7 mouse cellular contexts compared by ENCODE assay signal in genomic region chr2:150217600-150218362, GRCm38 (mm10). TPM values are rescaled to one million over a fixed set of nuclear protein-coding genes. Genes with fewer than 3 reads are reported as not detected.
DNase-seq lines count a peak whose midpoint lies in the region; ATAC-seq and TF ChIP-seq lines count a peak whose summit lies in the region.
"Not testable (repeated sequence)": the region's sequence is repeated elsewhere in the genome, so short reads cannot be mapped to it uniquely, and the experiment has no call there.

Gene Zfp937 (plus strand): TSS chr2:150218073.

- 0 out of 2 replicates have a peak within 1 kb of the TSS, but pooled peaks have one; percentile 48 for H3K27ac ChIP-seq in embryonic facial prominence, embryonic 14.5 days (replicated peaks; ENCODE audit: low read depth, low read length)
- H3K27ac ChIP-seq in kidney, adult 2 months (ENCODE audit: insufficient read depth, low read depth, low read length); midbrain, embryonic 11.5 days (ENCODE audit: low read depth, low read length): not testable (repeated sequence)
- peak within 1 kb of the TSS; percentile 72; the same call in 1 of the 2 replicates for H3K27ac ChIP-seq in limb, embryonic 10.5 days

- WGBS in embryonic facial prominence, embryonic 14.5 days, result 1% methylated on average over 12 of the region's 15 CpGs
- WGBS in kidney, adult 2 months, result 1% methylated on average over 15 of the region's 15 CpGs
- WGBS in limb, embryonic 10.5 days, result 2% methylated on average over 15 of the region's 15 CpGs
- WGBS in midbrain, embryonic 11.5 days, result under 1% methylated on average over 15 of the region's 15 CpGs

- not testable (repeated sequence) for TF ChIP-seq CTCF in kidney, adult 2 months (conservative IDR thresholded peaks at IDR 0.05; ENCODE audit: insufficient read depth, insufficient read length, low read depth, low read length)

- ATAC-seq in embryonic facial prominence, embryonic 14.5 days (ENCODE audit: low read depth), result peak; percentile 99
- ATAC-seq in midbrain, embryonic 11.5 days (ENCODE audit: low FRiP score), result peak; percentile 100

- H3K9me3 ChIP-seq in embryonic facial prominence, embryonic 14.5 days (ENCODE audit: control insufficient read depth, low read length); limb, embryonic 10.5 days (replicated peaks); midbrain, embryonic 11.5 days (ENCODE audit: control insufficient read depth, low read length): not testable (repeated sequence)

- H3K4me2 ChIP-seq in embryonic facial prominence, embryonic 14.5 days (ENCODE audit: low read depth, low read length), result peak within 1 kb of the TSS; percentile 44
- H3K4me2 ChIP-seq in midbrain, embryonic 11.5 days, result peak within 1 kb of the TSS; percentile 38

- peak within 1 kb of the TSS; percentile 57 for H3K9ac ChIP-seq in embryonic facial prominence, embryonic 14.5 days (ENCODE audit: low read depth, low read length)
- H3K9ac ChIP-seq in midbrain, embryonic 11.5 days (ENCODE audit: low read length), result peak within 1 kb of the TSS; percentile 47

- H3K4me1 ChIP-seq in embryonic facial prominence, embryonic 14.5 days (ENCODE audit: control insufficient read depth, insufficient read depth, low read length); kidney, adult 2 months (ENCODE audit: control insufficient read depth, insufficient read depth, low read length); limb, embryonic 10.5 days; midbrain, embryonic 11.5 days (ENCODE audit: control insufficient read depth, insufficient read depth, low read length): not testable (repeated sequence)

- peak; percentile 85 for DNase-seq in adrenal gland, postnatal 14 days
- DNase-seq in embryonic facial prominence, embryonic 14.5 days (ENCODE audit: low spot score), result peak; percentile 59
- peak; percentile 85 for DNase-seq in heart, adult 8-10 months (ENCODE audit: low spot score)
- DNase-seq in kidney, adult 2 months, result peak; percentile 95
- peak; percentile 67 for DNase-seq in limb, embryonic 10.5 days (ENCODE audit: low spot score)
- peak; percentile 96 for DNase-seq in midbrain, embryonic 11.5 days (ENCODE audit: low spot score, missing footprints)
- DNase-seq in right cerebral cortex, postnatal 4 days, result peak; percentile 57

- peak within 1 kb of the TSS; percentile 39 for H3K4me3 ChIP-seq in embryonic facial prominence, embryonic 14.5 days (ENCODE audit: low read depth, low read length)
- peak within 1 kb of the TSS; percentile 64 for H3K4me3 ChIP-seq in kidney, adult 2 months (ENCODE audit: insufficient read depth, low read depth, low read length)
- H3K4me3 ChIP-seq in limb, embryonic 10.5 days, result peak within 1 kb of the TSS; percentile 51
- peak within 1 kb of the TSS; percentile 34 for H3K4me3 ChIP-seq in midbrain, embryonic 11.5 days (ENCODE audit: low read depth, low read length)

- TF ChIP-seq POLR2A in kidney, adult 2 months (IDR thresholded peaks at IDR 0.05; ENCODE audit: low read depth, low read length), result not testable (repeated sequence)

- H3K27me3 ChIP-seq in embryonic facial prominence, embryonic 14.5 days (replicated peaks; ENCODE audit: control insufficient read depth, insufficient read depth, low read length); kidney, adult 2 months (replicated peaks; ENCODE audit: control insufficient read depth, insufficient read depth, low read length); limb, embryonic 10.5 days (ENCODE audit: low read depth, poor library complexity, severe bottlenecking); midbrain, embryonic 11.5 days (ENCODE audit: control insufficient read depth, insufficient read depth, low read length): not testable (repeated sequence)

- H3K36me3 ChIP-seq in embryonic facial prominence, embryonic 14.5 days (ENCODE audit: control insufficient read depth, insufficient read depth, low read length); kidney, adult 2 months (ENCODE audit: control insufficient read depth, insufficient read depth, low read length); limb, embryonic 10.5 days; midbrain, embryonic 11.5 days (ENCODE audit: control insufficient read depth, insufficient read depth, low read length): not testable (repeated sequence)

RNA-seq across cellular contexts. Expression of gene Zfp937, which starts in this region (rescaled TPM):
- total RNA-seq in adrenal gland, postnatal 14 days (2021), result 7.0 and 8.1 TPM in 2 replicates
- polyA plus RNA-seq in embryonic facial prominence, embryonic 14.5 days (2014; fragmentation: Nextera tagmentation; extraction: Ambion mirVana), result 7.3 and 7.7 TPM in 2 replicates
- total RNA-seq in heart, adult 8-10 months (2022), result 1 to 10 TPM; 1.8 to 2.7 (median 2.4) TPM
- 0.38 and 0.41 TPM in 2 replicates for polyA plus RNA-seq in kidney, adult 2 months (2012; rRNA removed)
- polyA plus RNA-seq in limb, embryonic 10.5 days (2016; fragmentation: Nextera tagmentation; extraction: Ambion mirVana), result 13.6 TPM in 2 replicates
- 9.7 and 10.9 TPM in 2 replicates for polyA plus RNA-seq in midbrain, embryonic 11.5 days (2014; fragmentation: Nextera tagmentation; extraction: Ambion mirVana)

Comparison
In these comparisons a context has a peak if more than half of its experiments do, and no peak if none do; other contexts are left out.
1. Peak in DNase-seq and H3K4me3 ChIP-seq in kidney, adult 2 months; RNA of the gene not detected or under 1 TPM.